Mouse (Mus musculus): ENCODE measurements around the gene Hist1h1t. TPM values are rescaled to one million over a fixed set of nuclear protein-coding genes. Genes with fewer than 3 reads are reported as not detected.
"Not testable (repeated sequence)": the region's sequence is repeated elsewhere in the genome, so short reads cannot be mapped to it uniquely, and the experiment has no call there.

The Hist1h1t gene
- polyA plus RNA-seq, 1 experiment from 2014 or later: not detected

DNA sequence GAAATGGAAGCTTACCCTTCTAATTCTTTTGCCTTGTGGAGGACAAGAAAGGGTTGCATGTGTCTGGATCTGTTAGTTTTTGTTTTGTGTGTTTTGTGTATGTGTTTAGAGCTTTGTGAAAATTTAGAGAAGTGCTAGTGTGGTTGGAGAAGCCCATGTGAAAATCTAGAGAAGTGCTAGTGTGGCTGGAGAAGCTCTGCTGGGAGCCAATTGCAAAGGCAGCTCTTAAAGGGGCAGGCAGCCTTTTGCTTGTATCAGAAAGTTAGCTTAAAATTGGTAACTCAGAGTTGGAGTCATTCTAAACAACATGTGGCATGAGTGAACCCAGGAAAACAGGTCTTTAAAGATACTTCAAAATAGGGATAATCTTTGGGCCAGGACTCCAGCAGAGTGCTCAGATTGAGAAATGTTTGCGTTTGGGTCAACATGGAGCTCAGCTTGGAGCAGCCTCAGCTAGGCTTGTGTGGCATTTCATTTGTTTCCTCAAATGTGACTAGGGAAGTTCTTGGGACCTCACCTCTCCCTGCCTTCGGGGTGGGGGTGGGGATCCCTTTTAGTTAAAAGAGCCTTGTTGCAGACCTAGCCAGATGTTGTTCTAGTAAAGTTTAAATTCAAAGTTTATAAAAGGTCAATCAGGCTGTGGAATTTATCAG, 22.1 kb downstream of the Hist1h1t start:
- H3K27ac ChIP-seq (ENCODE audit: low read length): 0 out of 2 replicates have a peak overlapping the region, but pooled peaks have one; percentile 9

DNA sequence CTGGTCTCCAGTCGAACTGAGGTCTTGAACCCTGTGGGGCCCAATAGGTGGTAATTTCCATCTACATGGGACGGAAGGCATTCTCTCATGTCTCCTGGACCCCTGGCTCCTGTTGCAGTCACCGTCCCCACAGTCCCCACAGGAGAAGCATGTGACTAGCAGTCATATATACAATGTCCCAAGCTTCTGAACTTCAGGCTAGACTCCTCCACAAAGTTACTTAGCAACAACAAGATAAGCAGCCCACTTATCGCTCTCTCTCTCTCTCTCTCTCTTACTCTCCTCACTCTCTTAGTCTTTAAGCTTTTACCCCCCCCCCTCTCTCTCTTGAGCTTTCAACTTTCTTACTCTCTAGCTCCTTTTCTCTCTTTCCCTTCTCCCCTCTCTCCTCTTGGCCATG, 28.6 kb downstream of the Hist1h1t start:
- Histone ChIP-seq H3K27me3 (ENCODE audit: control insufficient read depth, insufficient read depth, low read depth, low read length) (no peaks in the 10 kb centered on the region), H3K9ac (ENCODE audit: low read depth, low read length) (no peak overlapping the region), H3K4me2 (ENCODE audit: low read depth, low read length) (no peak overlapping the region), H3K36me3 (ENCODE audit: control insufficient read depth, insufficient read depth) (no peaks in the 10 kb centered on the region), H3K9me3 (replicated peaks; ENCODE audit: control insufficient read depth, low read length) (no peaks in the 10 kb centered on the region), H3K4me3 (ENCODE audit: low read depth, low read length) (no peak overlapping the region), H3K27ac (ENCODE audit: low read length) (no peak overlapping the region), H3K4me1 (ENCODE audit: control insufficient read depth, low read depth, low read length) (peaks cover 23% of the 10 kb centered on the region)
- ATAC-seq (ENCODE audit: low read depth): 0 out of 2 replicates have a peak, but pooled peaks have one; percentile 35
- 53% methylated on average over 4 of the region's 4 CpGs for WGBS (ENCODE audit: insufficient replicate concordance)

More for the DNA sequence above, 22.1 kb downstream of the Hist1h1t start:
- ATAC-seq (ENCODE audit: low read depth); H3K9ac ChIP-seq (ENCODE audit: low read depth, low read length); H3K27me3 ChIP-seq (ENCODE audit: control insufficient read depth, insufficient read depth, low read depth, low read length); H3K4me1 ChIP-seq (ENCODE audit: control insufficient read depth, low read depth, low read length); H3K4me2 ChIP-seq (ENCODE audit: low read depth, low read length); H3K9me3 ChIP-seq (replicated peaks; ENCODE audit: control insufficient read depth, low read length); H3K36me3 ChIP-seq (ENCODE audit: control insufficient read depth, insufficient read depth); H3K4me3 ChIP-seq (ENCODE audit: low read depth, low read length): not testable (repeated sequence)
- WGBS (ENCODE audit: insufficient replicate concordance): 9% methylated on average over 2 of the region's 2 CpGs

DNA sequence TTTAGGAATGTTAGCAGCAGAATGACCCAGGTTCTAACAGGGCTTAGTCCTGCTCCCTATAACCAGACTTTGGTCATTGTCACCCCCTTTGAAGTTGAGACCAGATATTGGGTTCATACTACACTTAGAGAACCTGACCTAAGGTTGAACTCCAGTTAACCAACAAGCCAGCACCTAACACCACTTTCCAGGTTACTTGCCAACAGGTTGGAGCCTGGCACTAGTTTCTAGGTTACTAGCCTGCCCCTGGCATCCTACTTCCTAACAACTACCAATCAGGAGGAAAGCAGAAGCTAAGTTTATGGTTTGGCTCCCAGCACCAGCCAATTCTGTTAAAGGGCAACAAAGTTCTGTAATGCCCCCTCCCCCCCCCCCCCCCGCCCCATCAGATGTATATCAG, 29.6 kb downstream of the Hist1h1t start:
- H3K9ac ChIP-seq (ENCODE audit: low read depth, low read length): no peak overlapping the region
- H3K9me3 ChIP-seq (replicated peaks; ENCODE audit: control insufficient read depth, low read length): no peaks in the 10 kb centered on the region
- no peaks in the 10 kb centered on the region for H3K27me3 ChIP-seq (ENCODE audit: control insufficient read depth, insufficient read depth, low read depth, low read length)
- 40% methylated on average over 1 of the region's 1 CpGs for WGBS (ENCODE audit: insufficient replicate concordance)
- H3K27ac ChIP-seq (ENCODE audit: low read length): no peak overlapping the region
- H3K4me1 ChIP-seq (ENCODE audit: control insufficient read depth, low read depth, low read length): peaks cover 29% of the 10 kb centered on the region
- no peaks in the 10 kb centered on the region for H3K36me3 ChIP-seq (ENCODE audit: control insufficient read depth, insufficient read depth)
- no peak overlapping the region for H3K4me3 ChIP-seq (ENCODE audit: low read depth, low read length)
- no peak overlapping the region for H3K4me2 ChIP-seq (ENCODE audit: low read depth, low read length)
- no peak for ATAC-seq (ENCODE audit: low read depth)

DNA sequence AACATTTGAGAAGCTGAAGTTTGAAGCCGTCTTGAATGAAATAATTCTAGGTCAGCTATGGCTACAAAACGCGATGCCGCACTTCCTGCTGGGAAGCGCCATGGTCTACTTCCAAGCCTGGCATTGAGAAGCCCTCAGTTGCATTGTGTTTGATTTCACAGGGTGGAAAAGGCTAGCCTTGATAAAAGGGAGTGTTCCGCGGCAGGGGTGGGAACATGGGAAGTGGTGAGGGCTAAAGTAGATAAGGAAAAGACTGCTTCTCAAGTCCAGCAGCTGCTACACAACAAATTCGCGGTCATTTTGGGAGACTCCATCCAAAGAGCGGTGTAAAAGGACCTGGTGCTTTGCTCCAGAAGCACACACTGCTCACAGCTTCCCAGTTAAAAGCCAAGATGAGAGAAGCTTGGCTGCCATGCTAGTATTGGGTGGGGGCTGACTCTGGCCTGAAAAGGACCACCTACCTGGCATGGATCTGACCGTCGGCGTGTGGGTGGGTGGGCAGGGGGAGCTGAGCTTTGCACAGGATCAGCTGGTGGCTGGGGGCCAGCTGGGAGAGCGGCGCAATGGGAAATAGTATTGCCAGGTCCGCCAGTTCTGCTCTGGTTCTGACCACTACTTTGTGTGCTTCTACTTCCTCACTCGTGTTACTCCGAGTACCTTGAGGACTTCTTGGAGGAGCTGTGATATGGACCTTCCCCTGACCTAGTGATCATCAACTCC, 33.0 kb downstream of the Hist1h1t start:
- Histone ChIP-seq H3K27me3 (ENCODE audit: control insufficient read depth, insufficient read depth, low read depth, low read length) (no peaks in the 10 kb centered on the region), H3K27ac (ENCODE audit: low read length) (0 out of 2 replicates have a peak overlapping the region, but pooled peaks have one; percentile 29), H3K4me2 (ENCODE audit: low read depth, low read length) (peak overlapping the region; percentile 29; the same call in 1 of the 2 replicates), H3K4me3 (ENCODE audit: low read depth, low read length) (no peak overlapping the region), H3K9ac (ENCODE audit: low read depth, low read length) (peak overlapping the region; percentile 26; the same call in 1 of the 2 replicates), H3K9me3 (replicated peaks; ENCODE audit: control insufficient read depth, low read length) (no peaks in the 10 kb centered on the region), H3K4me1 (ENCODE audit: control insufficient read depth, low read depth, low read length) (peaks cover 30% of the 10 kb centered on the region), H3K36me3 (ENCODE audit: control insufficient read depth, insufficient read depth) (no peaks in the 10 kb centered on the region)
- no peak for ATAC-seq (ENCODE audit: low read depth)
- WGBS (ENCODE audit: insufficient replicate concordance): 51% methylated on average over 18 of the region's 18 CpGs

DNA sequence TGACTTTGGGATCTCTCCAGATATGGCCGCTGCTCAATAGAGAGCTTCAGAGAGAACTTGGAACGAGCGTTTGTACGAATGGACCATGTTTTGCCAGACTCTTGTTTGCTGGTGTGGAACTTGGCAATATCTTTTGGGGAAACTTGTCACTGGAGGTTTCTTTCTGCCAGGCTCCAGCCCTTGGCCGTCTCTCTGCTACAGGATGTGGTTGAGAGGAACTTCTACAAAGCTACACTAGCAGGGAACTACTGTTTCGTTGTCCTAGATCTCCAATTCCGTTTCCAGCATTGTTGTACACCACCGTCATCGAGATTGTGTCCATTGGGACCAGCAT, 33.5 kb downstream of the Hist1h1t start:
- no peaks in the 10 kb centered on the region for H3K9me3 ChIP-seq (replicated peaks; ENCODE audit: control insufficient read depth, low read length)
- WGBS (ENCODE audit: insufficient replicate concordance): 55% methylated on average over 9 of the region's 9 CpGs
- no peaks in the 10 kb centered on the region for H3K27me3 ChIP-seq (ENCODE audit: control insufficient read depth, insufficient read depth, low read depth, low read length)
- H3K36me3 ChIP-seq (ENCODE audit: control insufficient read depth, insufficient read depth): no peaks in the 10 kb centered on the region
- peaks cover 28% of the 10 kb centered on the region for H3K4me1 ChIP-seq (ENCODE audit: control insufficient read depth, low read depth, low read length)
- no peak for ATAC-seq (ENCODE audit: low read depth)
- H3K27ac ChIP-seq (ENCODE audit: low read length): no peak overlapping the region
- H3K9ac ChIP-seq (ENCODE audit: low read depth, low read length): no peak overlapping the region
- no peak overlapping the region for H3K4me2 ChIP-seq (ENCODE audit: low read depth, low read length)
- no peak overlapping the region for H3K4me3 ChIP-seq (ENCODE audit: low read depth, low read length)

- no peaks in the 10 kb centered on the region for H3K36me3 ChIP-seq (ENCODE audit: control insufficient read depth, insufficient read depth)
- H3K4me2 ChIP-seq (ENCODE audit: low read depth, low read length): no peak overlapping the region
- H3K9ac ChIP-seq (ENCODE audit: low read depth, low read length): no peak overlapping the region
- no peaks in the 10 kb centered on the region for H3K9me3 ChIP-seq (replicated peaks; ENCODE audit: control insufficient read depth, low read length)
- H3K4me1 ChIP-seq (ENCODE audit: control insufficient read depth, low read depth, low read length): peaks cover 22% of the 10 kb centered on the region
- no peaks in the 10 kb centered on the region for H3K27me3 ChIP-seq (ENCODE audit: control insufficient read depth, insufficient read depth, low read depth, low read length)
- ATAC-seq (ENCODE audit: low read depth): no peak
- no peak overlapping the region for H3K27ac ChIP-seq (ENCODE audit: low read length)
- H3K4me3 ChIP-seq (ENCODE audit: low read depth, low read length): no peak overlapping the region
- WGBS (ENCODE audit: insufficient replicate concordance): 82% methylated on average over 5 of the region's 5 CpGs
Measured at GRCm38 (mm10) chr13:23729706-23730105, 34.1 kb downstream of the Hist1h1t start.

DNA sequence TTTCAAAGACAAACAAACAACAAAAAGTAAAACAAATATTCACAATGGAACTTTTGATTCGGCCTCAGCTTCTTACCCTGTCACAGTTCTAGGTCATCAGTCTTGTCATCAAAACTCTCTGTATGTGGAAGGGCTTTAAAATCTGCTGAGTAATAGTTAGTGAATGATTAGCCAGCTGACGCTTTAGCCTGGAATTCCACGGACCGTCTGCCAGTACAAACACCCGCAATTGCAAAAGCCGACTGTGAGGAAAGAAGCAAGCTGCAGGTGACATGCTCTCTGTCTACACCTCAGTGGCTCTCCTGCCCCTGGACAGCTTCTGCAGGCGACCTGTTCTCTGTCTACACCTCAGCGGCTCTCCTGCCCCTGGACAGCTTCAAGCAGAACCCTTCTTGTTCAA, 34.9 kb downstream of the Hist1h1t start:
- H3K9ac ChIP-seq (ENCODE audit: low read depth, low read length): no peak overlapping the region
- no peak overlapping the region for H3K27ac ChIP-seq (ENCODE audit: low read length)

GRCm38 (mm10) chr13:23732156-23732804, 36.7 kb downstream of the Hist1h1t start:
- 24% methylated on average over 8 of the region's 8 CpGs for WGBS (ENCODE audit: insufficient replicate concordance)

More for the DNA sequence above, 34.9 kb downstream of the Hist1h1t start:
- Histone ChIP-seq H3K4me3 (ENCODE audit: low read depth, low read length) (no peak overlapping the region), H3K27me3 (ENCODE audit: control insufficient read depth, insufficient read depth, low read depth, low read length) (no peaks in the 10 kb centered on the region), H3K36me3 (ENCODE audit: control insufficient read depth, insufficient read depth) (no peaks in the 10 kb centered on the region), H3K9me3 (replicated peaks; ENCODE audit: control insufficient read depth, low read length) (no peaks in the 10 kb centered on the region), H3K4me1 (ENCODE audit: control insufficient read depth, low read depth, low read length) (peaks cover 19% of the 10 kb centered on the region), H3K4me2 (ENCODE audit: low read depth, low read length) (no peak overlapping the region)
- WGBS (ENCODE audit: insufficient replicate concordance): 46% methylated on average over 8 of the region's 8 CpGs
- ATAC-seq (ENCODE audit: low read depth): peak; percentile 84

DNA sequence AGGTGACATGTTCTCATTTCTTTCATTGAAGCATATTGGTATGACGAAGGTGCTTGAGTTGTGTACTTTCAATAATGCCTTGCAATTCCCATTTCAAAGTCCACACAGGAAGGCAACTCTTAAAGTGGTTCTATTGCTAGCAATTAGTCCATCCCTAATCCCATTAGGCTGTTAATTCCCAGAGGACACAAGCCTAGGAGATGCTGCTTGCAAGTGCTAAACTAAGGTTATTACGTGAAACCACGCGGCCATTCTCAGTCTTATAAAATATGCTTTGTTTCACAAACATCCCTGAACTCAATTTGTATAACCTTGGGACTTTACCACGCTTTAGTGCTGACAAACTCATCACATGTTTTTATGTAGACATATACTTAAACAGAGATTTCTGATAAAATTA, 41.5 kb downstream of the Hist1h1t start:
- Histone ChIP-seq H3K9ac (ENCODE audit: low read depth, low read length) (no peak overlapping the region), H3K4me3 (ENCODE audit: low read depth, low read length) (no peak overlapping the region), H3K27ac (ENCODE audit: low read length) (0 out of 2 replicates have a peak overlapping the region, but pooled peaks have one; percentile 12), H3K9me3 (replicated peaks; ENCODE audit: control insufficient read depth, low read length) (no peaks in the 10 kb centered on the region), H3K36me3 (ENCODE audit: control insufficient read depth, insufficient read depth) (no peaks in the 10 kb centered on the region), H3K4me2 (ENCODE audit: low read depth, low read length) (no peak overlapping the region), H3K4me1 (ENCODE audit: control insufficient read depth, low read depth, low read length) (peaks cover 10% of the 10 kb centered on the region), H3K27me3 (ENCODE audit: control insufficient read depth, insufficient read depth, low read depth, low read length) (no peaks in the 10 kb centered on the region)
- ATAC-seq (ENCODE audit: low read depth): no peak
- 86% methylated on average over 5 of the region's 5 CpGs for WGBS (ENCODE audit: insufficient replicate concordance)

More at GRCm38 (mm10) chr13:23732156-23732804, 36.7 kb downstream of the Hist1h1t start:
- H3K4me3 ChIP-seq (ENCODE audit: low read depth, low read length): no peak overlapping the region
- H3K9ac ChIP-seq (ENCODE audit: low read depth, low read length): no peak overlapping the region
- no peaks in the 10 kb centered on the region for H3K36me3 ChIP-seq (ENCODE audit: control insufficient read depth, insufficient read depth)
- no peaks in the 10 kb centered on the region for H3K9me3 ChIP-seq (replicated peaks; ENCODE audit: control insufficient read depth, low read length)
- no peak overlapping the region for H3K27ac ChIP-seq (ENCODE audit: low read length)
- peaks cover 19% of the 10 kb centered on the region for H3K4me1 ChIP-seq (ENCODE audit: control insufficient read depth, low read depth, low read length)
- ATAC-seq (ENCODE audit: low read depth): no peak
- no peak overlapping the region for H3K4me2 ChIP-seq (ENCODE audit: low read depth, low read length)
- no peaks in the 10 kb centered on the region for H3K27me3 ChIP-seq (ENCODE audit: control insufficient read depth, insufficient read depth, low read depth, low read length)

Measured in liver, embryonic 16.5 days (tissue).